Mouse (Mus musculus) heart, postnatal 10 days (tissue): ENCODE data around the gene Ncbp1. TPM values are rescaled to one million over a fixed set of nuclear protein-coding genes. Genes with fewer than 3 reads are reported as not detected.

Experiments
- DNase-seq, 2 experiments: peaks; one replicate each; pipeline ENCODE4 v3.0.0; 2021
- intact Hi-C: fragments of 180-260 bp; cut with DNase I; formaldehyde crosslinking; loops from one replicate; pipeline ENCODE4 v1.15.1; 2025
- total RNA-seq, 2 experiments: library from RNA; stranded (reverse); gene quantifications; 2 replicates each; pipeline ENCODE4 v1.2.3; 2021

Gene Ncbp1
- total RNA-seq: 10 to 100 TPM; 28.3 to 30.2 TPM

DNA sequence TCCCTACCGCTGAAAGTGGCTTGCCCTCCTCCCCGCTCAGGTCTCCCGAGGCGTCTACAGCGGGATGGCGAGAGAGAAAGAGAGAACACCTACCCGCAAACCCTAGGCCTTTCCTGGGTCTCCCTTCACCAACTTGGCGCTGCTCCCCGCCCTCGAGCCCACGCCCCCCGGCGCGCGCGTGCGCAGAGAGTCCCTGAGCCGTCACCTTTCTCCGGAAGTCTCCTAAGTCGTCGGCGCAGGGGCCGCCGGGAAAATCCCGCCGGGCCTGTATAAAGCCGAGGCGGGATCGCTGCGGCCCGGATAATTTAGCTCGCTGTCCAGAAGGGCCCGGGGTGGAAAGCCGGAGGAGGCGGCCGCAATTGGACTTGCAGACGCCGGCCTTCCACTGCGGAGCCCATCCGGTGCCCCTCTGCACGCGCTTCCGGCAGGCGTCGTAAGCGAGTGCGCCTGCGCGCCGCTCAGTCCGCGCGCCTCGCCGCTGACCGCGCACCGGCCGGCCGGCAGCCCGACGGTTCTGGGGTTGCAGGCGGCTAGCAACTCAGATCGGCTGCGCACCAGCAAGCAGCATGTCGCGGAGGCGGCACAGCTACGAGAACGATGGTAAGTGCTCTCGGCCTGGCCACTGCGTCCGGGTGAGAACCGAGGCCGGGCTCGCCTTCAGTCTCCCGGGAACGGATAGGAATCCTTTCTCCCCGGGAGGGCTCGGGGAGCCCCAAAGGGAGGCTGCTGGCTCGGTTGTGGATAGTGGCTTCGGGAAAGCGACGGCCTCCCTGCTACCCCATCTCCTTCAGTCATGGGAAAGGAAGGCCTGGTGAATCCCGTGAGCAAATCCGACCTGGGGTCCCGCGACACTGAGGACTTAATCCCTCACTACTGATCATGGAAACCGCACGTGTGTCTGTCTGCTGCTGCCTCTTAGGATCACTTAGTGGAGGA lies at the start of gene Ncbp1, which contains the start of gene Tstd2:
Ncbp1 (plus strand) TSS at position 327 of the 936 bp plus-strand sequence.
Tstd2 (minus strand) TSS at position 408 of the 936 bp plus-strand sequence.
- intact Hi-C loops: loop anchor here (5.0 kb wide), 1 partner anchor 1121 kb away; the partner anchor contains the start of gene Polr1e

DNA sequence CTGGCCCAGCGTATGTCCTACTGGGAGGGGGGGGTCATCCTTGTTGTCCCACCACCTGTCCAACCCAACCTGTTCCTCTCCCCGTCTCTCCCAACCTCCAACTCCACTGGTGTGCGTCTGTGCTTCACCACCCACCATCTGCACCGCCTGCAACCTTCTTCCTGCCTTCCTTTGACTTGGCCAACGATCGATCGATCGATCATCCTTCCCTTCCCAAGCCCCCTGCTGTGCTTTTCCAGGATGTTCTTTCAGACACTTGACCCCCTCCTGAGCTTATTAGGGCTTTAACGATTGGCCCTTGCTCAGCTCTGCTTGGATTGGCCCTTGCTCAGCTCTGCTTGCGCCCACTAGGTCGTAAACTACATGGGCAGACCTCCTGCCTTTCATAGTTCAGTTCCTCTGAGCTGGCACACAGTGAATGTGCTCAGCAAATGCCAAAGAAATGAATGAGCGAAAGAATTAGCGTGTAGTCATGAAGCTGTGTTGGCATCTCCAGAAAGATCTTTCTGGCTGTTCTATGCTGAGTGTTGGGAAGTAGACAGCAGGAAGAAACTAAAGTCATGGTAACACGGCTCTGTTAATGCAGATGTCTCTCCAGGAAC lies 48.8 kb upstream of the Ncbp1 start:
- DNase-seq: no peak
- intact Hi-C loops: no loop called here

More for the DNA sequence above, at the start of gene Ncbp1, which contains the start of gene Tstd2:
- peak; percentile 95 to 96 for DNase-seq

DNA sequence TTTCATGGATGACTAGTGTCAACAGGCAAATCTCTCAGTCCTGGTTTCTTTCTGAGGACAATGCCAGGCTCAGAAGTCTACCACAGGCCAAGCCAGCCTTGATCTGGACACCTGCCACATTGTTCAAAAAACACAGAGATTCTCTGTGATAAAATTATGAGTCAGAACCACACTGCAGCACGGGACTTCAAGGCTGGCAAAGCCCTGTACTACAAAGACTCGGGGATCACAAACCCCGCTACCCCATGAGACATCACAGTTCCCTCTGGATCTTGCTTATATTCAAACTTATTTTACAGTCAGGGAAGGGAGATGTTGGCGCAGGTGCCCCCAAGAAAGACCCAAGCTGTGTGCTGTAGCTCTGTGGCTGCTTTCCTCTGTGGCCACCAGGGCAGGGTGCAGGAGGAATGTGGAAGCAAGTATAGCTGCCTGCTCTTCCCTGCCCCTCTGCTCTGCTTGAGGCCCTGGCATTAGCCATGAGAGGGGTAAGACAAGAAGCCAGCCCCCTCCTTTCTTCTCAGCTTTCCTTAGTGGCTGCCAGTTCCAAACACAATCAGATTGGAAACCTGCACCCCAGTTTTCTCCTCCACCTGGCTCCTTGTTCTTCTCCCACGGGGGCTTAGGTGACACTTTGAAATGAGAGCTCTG lies 45.9 kb upstream of the Ncbp1 start:
- intact Hi-C loops: no loop called here
- no peak for DNase-seq

DNA sequence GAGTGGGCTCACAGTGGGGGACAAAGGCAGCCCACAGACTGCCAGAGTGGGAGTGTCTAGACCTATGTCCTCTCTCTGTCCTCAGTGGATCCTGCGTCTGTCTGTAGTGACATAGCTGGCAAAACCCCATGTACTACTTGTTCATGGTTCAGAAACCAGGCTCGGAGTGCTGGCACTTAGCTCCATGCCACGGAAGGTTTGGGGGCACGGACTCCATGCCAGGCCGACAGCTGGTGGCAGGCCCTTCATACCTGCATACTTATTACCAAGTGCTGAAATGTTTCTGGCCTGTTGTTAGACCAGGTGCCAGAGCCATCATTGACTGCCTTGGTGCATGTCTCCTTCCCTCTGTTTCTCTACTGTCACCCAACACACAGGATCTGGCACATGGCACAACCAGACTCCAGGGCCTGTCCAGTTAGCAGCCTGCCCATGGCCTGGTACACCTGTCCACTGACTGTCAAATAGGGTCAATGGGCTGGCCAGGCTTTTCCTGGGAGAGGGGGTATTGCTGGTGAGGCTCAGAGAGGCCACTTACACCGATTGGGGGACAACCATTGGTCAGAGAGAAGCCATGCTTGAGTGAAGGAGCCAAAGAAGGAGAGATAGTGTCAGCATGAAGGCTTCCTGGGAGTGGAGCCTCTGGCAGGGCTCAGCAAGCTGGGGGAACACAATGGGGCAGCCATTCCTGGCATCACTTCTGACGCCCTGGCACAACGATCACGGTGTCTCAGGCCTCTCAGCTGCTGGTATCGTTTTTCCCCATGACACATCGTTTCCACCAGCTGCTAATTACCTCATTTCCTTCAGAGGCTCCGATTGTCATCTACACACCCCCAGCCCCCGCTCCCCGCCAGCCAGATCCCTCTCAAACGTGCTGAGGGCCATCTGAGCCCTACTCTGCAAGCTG lies 43.2 kb upstream of the Ncbp1 start:
- peak; percentile 69 to 70 for DNase-seq

DNA sequence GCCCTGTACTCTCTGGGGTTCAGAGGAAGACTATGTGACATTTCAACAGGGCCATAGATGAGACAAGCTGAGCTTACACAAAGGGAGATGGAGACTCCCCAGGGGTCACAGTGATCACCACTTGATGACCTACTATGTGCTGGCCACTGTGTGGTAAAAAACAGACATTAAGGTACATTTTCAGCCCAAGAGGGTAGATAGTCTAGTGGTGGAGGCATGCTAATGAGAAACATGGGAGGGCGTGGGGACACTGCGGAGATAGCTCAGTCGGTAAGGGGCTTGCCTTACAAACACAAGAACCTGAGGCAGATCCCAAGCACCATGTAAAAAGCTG lies 42.6 kb upstream of the Ncbp1 start:
- intact Hi-C loops: no loop called here
- no peak for DNase-seq

More for the DNA sequence above, 43.2 kb upstream of the Ncbp1 start:
- intact Hi-C loops: no loop called here

DNA sequence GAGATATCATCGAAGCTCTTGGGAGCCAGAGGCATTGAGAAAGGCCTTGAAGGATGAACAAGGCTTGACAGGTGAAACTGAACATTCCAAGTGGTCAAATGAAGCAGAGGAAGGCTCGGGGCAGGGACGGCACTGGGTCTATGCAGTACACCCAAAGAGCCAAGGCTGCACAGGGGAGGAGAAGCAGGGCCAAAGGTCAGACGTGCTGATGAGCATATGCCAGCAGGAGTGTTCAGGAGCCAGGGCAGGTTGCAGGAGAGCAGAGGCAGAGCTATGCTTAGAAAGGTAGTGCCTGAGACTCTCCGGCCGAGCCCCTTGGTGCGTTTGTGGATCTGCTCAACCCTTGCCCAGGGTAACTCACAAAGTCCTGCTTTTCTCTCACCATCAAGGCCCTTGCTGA lies 41.9 kb upstream of the Ncbp1 start:
- intact Hi-C loops: no loop called here
- DNase-seq: no peak

DNA sequence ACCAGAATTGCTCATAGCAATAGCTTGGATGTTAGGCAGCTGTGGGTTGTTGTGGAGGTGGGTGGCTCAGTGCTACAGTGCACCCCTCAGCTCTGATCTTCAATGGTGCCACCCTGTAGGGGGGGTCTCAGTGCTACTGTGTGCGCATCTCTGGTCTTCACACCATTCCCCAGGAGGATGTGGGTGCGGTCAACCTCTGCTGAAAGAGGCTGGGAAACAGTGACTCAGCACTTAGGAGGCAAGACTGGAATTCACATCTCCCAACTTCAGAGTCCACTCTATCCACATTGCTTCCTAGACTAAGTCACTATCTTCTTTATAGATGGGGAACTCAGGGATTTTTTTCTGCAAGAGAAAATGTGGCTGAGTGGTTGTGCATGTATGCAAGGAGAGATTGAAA lies 40.8 kb upstream of the Ncbp1 start:
- DNase-seq: no peak
- intact Hi-C loops: no loop called here

DNA sequence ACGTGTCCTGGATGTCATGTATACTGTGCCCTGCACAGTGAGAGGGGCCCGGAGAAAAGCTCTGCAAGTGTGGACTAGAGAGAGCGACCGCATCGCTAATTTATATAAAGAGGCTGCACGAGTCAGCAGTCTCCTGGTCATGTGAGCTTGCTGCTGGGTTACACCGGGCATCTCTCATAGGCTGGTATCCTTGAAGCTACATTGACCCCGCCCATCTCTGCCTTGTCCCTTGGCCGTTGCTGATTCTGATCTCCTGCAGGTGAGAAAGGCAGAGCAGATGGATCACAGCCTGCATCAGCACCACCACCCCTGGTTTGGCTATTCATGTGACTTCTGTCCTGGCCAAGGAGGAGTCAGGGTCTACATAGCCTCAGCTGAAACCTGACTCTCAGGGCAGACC lies 39.3 kb upstream of the Ncbp1 start:
- DNase-seq: no peak
- intact Hi-C loops: no loop called here

DNA sequence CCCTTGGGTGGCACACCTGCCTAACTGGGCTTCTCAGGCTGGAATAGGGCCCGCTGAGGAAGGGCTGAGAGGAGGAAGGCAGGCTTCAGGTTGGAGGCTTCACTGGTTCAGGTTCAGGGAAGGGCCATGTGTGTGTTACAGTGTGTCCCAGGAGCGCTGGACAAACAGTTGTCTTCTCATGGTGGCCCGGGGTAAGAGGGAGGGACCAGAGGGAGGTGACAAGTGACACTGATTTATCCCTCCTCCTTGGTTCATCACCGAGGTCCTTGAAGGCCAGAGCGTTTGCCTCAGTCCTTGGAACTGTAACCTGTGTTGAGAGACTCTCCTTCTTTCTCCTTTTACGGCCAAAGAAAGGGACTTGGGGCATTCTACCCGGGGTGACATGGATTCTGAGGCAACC lies 37.9 kb upstream of the Ncbp1 start:
- intact Hi-C loops: no loop called here
- no peak for DNase-seq

DNA sequence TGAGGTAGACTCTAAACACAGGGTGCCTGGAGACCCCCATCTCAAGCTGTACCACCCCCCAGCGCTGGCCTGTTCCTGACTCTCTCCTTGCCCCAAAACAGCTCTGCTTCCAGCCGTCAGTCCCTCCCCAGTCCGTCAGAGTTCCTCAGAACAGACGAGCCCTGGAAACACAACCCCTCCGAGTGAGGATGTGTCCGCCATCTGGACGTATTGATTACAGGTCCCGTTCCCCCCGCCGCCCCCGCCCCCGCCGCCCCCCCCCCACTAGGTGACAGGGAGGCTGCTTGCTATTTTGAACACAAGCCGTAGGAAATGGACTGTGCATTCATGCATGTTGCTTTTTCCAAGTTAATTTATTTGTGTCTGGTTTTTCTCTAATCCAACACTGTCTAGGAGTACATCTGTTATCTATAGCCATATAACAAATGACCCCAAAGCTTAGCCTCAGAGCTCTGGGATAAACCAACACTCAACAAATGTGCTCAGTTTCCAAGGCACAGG lies 37.2 kb upstream of the Ncbp1 start:
- no peak for DNase-seq
- intact Hi-C loops: no loop called here

DNA sequence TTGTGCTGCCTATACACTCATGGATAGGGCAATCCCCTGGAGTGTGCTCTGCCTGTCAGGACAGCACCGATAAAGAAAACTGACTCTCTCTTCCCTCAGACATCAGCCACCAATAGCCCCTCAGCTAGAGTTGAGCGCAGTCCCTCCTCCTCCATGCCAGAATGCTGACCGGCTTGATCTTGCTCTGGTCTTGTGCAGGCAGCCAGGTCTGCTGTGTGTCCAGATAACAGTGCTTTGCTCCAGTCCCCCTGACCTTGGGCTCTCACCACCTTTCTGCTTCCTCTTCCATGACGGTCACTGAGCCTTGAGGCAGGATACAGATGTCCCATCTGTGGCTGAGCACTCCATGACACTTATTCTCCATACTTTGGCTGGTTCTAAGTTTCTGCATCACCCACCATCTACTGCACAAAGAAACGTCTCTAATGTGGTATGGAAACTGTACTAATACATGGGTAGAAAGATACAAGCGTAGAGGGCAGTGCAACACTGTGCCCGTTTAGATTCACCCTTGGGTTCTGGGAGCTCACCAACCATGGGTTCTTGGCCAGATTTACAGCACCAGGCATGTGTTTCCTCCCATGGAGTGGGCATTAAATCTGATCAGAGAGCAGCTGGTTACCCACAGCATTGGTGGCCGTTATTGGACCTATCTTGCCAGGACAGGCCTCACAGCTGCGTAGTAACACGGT lies 36.2 kb upstream of the Ncbp1 start:
- no peak for DNase-seq
- intact Hi-C loops: no loop called here

DNA sequence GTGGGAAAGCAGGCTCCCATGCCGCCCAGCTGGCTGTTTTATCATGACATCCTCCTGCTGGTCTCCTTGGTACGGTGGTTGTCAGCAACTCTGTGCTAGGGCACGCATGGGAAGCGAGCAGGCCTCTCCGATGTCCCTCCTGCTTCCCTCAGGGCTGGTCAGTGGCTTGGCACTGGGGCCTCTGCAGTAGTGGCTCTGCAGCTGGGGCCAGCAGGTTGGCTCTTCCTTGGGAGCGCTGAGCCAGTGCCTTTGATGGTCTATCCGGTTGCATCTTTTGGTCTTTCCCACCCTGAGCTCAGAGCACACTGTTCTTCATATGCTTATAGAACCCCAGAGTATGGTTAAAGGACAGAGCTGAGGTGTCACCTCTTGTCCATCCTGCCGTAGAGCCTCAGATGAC lies 28.3 kb upstream of the Ncbp1 start:
- no peak for DNase-seq
- intact Hi-C loops: no loop called here

DNA sequence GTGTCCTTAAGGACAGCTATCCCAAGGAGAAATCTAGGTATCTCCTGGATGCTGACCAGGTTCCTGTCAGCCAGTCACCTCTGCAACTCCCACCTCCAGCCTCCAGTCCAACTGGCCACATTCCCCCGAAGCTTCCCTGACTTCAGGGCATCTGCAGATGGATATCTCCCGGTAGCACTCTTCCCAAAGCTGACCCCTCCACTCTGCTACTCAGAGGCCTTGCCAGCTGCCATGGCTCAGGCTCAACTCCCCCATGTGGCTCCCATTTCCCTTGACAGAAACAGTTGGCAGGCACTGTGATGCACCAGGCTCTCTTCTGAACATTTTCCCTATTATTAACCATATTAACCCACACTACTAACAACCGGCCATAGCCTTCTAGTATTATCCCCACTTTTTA lies 27.1 kb upstream of the Ncbp1 start:
- intact Hi-C loops: no loop called here
- DNase-seq: no peak

DNA sequence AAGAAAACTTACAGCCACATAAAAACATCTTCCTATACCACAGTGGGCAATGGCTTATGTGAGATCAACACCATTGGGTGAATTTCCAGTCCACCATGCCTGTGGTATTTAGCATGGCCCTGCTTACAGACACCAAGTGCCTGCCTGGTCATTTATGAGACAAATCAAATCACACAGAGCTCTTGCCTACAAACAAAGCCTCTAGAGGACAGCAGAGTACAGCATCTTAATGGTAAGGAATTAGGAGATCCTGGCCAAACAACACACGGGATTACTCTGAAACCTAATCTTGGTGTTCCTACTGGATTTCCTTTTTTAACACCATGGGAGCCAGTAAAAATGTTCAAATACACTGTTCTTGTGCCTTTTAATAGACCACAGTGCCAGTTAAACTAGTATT lies 23.1 kb upstream of the Ncbp1 start:
- no peak for DNase-seq
- intact Hi-C loops: no loop called here

DNA sequence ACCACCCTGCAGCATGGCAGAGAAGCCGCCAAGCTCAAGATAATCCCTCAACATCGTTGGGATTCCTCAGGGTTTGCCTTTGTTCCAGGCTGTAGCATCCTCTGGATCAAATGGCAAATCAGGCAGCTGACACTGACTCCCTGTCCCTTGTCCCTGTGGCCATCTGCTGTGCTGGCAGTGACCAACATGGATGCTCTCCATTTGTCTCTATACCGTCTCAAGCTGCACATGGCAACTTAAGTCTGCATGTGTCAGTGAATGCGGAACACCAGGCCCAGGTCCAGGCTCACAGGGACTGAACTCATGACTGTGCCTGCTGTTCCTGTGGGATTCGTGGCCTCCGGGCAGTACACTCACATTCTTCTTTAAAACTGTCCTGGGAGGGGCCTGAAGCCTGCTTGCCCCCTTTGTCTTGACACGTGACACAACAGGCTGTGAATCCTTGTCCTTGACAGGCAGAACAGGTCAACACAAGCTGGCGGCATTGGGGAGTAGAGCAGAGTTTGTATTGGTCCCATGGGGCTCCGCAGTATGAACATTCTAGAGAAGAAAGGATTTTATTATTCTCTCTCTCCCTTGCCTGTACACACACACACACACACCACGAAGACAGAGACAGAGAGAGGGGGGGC lies 21.8 kb upstream of the Ncbp1 start:
- DNase-seq: peak in 1 of 2 experiments; percentile 35
- intact Hi-C loops: no loop called here

DNA sequence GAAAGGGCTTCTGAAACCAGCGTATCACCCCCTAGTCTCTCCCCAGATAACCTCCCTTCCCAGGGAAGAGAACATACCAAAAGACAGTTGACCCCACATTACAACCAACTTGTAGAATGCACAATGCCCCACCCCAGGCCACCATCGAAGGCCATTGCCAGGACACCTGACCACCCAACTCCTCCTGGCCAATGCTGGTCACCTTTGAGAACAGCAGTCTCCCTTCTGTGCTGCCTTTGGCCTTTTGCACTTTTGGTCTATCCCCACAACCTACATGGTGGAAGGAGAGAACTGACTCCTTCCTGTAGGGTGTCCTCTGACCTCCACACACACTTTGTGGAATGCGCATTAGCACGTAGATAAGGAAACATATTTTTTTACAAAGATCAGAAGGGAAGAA lies 20.9 kb upstream of the Ncbp1 start:
- intact Hi-C loops: no loop called here
- DNase-seq: no peak

DNA sequence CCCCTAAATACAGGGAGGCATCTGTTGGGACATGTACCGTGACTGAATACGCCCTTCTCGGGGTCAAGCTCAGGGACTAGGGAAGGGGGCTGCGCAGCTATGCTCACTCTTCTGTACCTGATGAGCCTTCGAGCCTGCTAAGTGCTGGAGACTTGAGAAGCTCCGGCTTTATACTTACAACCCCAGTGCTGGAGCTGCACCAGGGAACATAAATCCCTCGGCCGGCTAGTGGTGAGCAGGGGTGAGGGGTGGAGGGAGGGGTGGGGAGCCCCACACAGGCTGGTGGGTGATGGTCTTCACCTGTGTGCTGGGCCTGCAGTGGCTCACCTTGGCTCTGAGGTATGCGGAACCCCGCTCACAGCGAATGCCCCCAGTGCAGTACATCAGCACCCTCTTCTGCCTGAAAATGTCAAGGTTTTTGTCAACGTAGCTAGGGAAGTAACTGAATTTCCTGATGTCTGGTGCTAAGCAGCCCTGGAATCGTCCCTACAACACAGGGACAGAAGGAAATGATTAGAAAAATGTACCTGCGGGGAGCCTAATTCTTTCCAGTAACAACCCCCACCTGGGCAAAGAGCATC lies 18.8 kb upstream of the Ncbp1 start:
- intact Hi-C loops: no loop called here

DNA sequence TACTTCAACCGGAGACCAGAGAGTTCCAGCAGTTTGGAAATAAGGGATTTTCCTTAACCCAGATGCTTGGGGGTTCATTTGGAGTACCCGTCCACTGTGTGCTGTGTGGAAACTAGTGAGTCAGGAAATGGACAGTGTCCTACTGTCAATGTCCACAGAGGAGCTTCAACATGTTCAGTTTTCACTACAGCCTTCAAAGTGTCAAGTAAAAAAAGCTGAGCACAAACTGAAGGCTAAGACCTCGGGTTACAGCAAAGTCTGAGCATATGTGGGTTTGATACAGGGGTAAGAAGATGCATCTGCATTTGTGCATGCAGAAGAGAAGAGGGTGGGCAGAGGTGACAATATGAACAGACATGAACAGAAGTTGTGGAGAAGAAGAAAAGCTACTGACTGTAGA lies 17.6 kb upstream of the Ncbp1 start:
- DNase-seq: no peak
- intact Hi-C loops: no loop called here

More for the DNA sequence above, 18.8 kb upstream of the Ncbp1 start:
- no peak for DNase-seq

DNA sequence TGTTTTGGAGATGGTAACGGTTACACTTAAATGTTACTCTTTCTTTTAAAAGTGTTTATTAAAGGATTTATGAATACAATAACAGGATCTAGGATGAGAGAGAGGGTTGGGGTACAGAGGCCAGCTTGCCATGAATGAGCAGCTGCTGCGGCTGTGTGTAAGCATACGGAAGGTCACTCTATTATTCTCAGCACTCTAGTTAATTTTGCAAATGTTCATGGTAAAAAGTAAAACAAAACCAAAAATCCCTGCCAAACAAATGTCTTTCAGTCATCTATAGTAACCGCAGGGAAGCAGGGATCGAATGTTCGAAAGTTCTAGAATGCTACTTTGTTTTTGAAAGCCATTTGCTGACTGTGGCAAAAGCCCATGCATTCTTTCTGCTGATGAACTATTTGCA lies 15.1 kb upstream of the Ncbp1 start:
- DNase-seq: no peak
- intact Hi-C loops: no loop called here
